Mouse (Mus musculus) gastrocnemius, postnatal 10 days (tissue): Measurements from ENCODE around the gene Herc4. TPM values are rescaled to one million over a fixed set of nuclear protein-coding genes. Genes with fewer than 3 reads are reported as not detected.

ENCODE experiments used
- DNase-seq: peaks from one replicate; pipeline ENCODE4 v3.0.0; 2021; ENCODE audit warnings: mixed read lengths
- long read RNA-seq, 2 experiments: library from polyadenylated mRNA; stranded (forward); transcript quantifications; one replicate each; pipeline ENCODE4 v2.0.0; 2021
- total RNA-seq, 2 experiments: library from RNA; stranded (reverse); gene quantifications; 2 replicates each; pipeline ENCODE4 v1.2.3; 2021

The Herc4 gene
- 10 to 100 TPM; 22.6 to 32.1 TPM for total RNA-seq
- long read RNA-seq, experiment 1, transcript Herc4-201 (25 exons, 3,898 nt) = major isoform, 8 of 26 reads
- long read RNA-seq, experiment 1, partial matches to known transcripts = 3 of 26 reads
- long read RNA-seq, experiment 1, other reads (novel, unspliced or antisense) = 10 of 26 reads
- long read RNA-seq, experiment 2, transcript Herc4-201 (25 exons, 3,898 nt) = major isoform, 6 of 19 reads
- long read RNA-seq, experiment 2, partial matches to known transcripts = 2 of 19 reads
- long read RNA-seq, experiment 2, other reads (novel, unspliced or antisense) = 8 of 19 reads

- peak; percentile 96 for DNase-seq
These were observed at the start of gene Herc4 for GRCm38 (mm10) chr10:63243493-63244054. Herc4 (plus strand) TSS chr10:63243810.

GRCm38 (mm10) chr10:63199008-63199407 is 44.6 kb upstream of the Herc4 start:
- DNase-seq = no peak

- DNase-seq = peak; percentile 19
These were observed 42.1 kb upstream of the Herc4 start for GRCm38 (mm10) chr10:63201534-63201933.

- DNase-seq = no peak
These were observed 40.6 kb upstream of the Herc4 start for GRCm38 (mm10) chr10:63203002-63203401.

- DNase-seq = peak; percentile 40
These were observed 39.9 kb upstream of the Herc4 start, which contains the start of gene Mypn for GRCm38 (mm10) chr10:63203728-63204127. Mypn (minus strand) TSS chr10:63203952.

GRCm38 (mm10) chr10:63208871-63209270 is 34.7 kb upstream of the Herc4 start:
- DNase-seq = no peak

- no peak for DNase-seq
These were observed 22.4 kb upstream of the Herc4 start for GRCm38 (mm10) chr10:63221081-63221783.

- peak; percentile 53 for DNase-seq
These were observed 19.3 kb upstream of the Herc4 start for GRCm38 (mm10) chr10:63224341-63224740.

GRCm38 (mm10) chr10:63230266-63230665 is 13.3 kb upstream of the Herc4 start:
- DNase-seq = no peak

GRCm38 (mm10) chr10:63230854-63231253 is 12.8 kb upstream of the Herc4 start:
- DNase-seq = peak; percentile 14

- DNase-seq = no peak
These were observed 12.0 kb upstream of the Herc4 start for GRCm38 (mm10) chr10:63231630-63232029.

GRCm38 (mm10) chr10:63234133-63234532 is 9.5 kb upstream of the Herc4 start:
- no peak for DNase-seq

- DNase-seq = no peak
These were observed 7.7 kb upstream of the Herc4 start for GRCm38 (mm10) chr10:63235889-63236288.

GRCm38 (mm10) chr10:63236663-63237062 is 6.9 kb upstream of the Herc4 start:
- no peak for DNase-seq

GRCm38 (mm10) chr10:63237206-63237605 is 6.4 kb upstream of the Herc4 start:
- DNase-seq = no peak

- DNase-seq = no peak
These were observed 5.5 kb upstream of the Herc4 start for GRCm38 (mm10) chr10:63238090-63238489.

GRCm38 (mm10) chr10:63239848-63240247 is 3.8 kb upstream of the Herc4 start:
- no peak for DNase-seq

GRCm38 (mm10) chr10:63240868-63241271 is 2.7 kb upstream of the Herc4 start:
- no peak for DNase-seq

- no peak for DNase-seq
These were observed 693 bp upstream of the Herc4 start for GRCm38 (mm10) chr10:63242798-63243435.

- DNase-seq = no peak
These were observed 553 bp downstream of the Herc4 start for GRCm38 (mm10) chr10:63244055-63244671.

GRCm38 (mm10) chr10:63244746-63245145 is 1.1 kb downstream of the Herc4 start:
- no peak for DNase-seq

GRCm38 (mm10) chr10:63245846-63246245 is 2.2 kb downstream of the Herc4 start:
- DNase-seq = no peak
